Mouse (Mus musculus) lung, postnatal 25 days (tissue): ENCODE results near the gene Slc6a1.
"Not testable (repeated sequence)": the region's sequence is repeated elsewhere in the genome, so short reads cannot be mapped to it uniquely, and the experiment has no call there.

Source experiments
- DNase-seq: peaks from one replicate; pipeline ENCODE4 v3.0.0; 2022; ENCODE audit warnings: low spot score

Gene Slc6a1

DNA sequence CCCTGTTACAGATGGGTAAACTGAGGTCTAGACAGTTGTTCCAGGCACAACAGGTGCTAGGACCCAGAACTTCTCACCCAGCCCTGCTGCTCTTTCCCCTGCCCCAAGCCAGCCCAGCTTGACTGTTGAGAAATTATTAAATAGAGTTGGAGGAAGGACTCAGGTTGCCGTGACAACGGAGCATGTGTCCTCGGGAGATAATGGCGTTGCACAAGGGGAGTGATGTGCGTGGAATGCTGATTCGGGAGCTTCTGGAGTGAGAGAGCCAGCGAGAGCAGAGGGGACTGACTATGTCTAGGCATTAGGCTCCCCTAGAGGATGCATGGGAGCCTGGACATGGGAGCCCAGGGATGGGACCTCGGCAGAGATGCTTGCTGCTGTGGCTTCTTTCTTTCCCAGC lies 7.7 kb downstream of the Slc6a1 start:
- no peak for DNase-seq

DNA sequence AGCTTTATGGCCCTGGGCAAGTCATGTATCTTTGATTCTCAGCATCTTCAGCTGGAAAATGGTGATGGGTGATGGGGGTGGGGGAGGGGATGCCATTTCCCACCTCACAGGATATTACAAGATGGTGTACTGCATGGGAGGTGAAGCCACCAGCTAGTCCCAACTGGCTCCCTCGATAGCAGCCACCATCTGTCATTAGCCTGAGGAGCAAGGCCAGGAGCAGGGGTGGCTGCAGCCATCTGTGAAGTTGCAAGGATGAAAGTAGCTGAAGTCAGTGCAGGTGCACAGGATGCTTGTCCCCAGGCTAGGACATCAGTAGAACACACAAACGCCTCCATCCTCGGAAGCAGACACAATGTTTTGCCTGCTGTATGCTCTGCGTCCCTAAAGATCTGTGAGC lies 8.5 kb downstream of the Slc6a1 start:
- DNase-seq: no peak

DNA sequence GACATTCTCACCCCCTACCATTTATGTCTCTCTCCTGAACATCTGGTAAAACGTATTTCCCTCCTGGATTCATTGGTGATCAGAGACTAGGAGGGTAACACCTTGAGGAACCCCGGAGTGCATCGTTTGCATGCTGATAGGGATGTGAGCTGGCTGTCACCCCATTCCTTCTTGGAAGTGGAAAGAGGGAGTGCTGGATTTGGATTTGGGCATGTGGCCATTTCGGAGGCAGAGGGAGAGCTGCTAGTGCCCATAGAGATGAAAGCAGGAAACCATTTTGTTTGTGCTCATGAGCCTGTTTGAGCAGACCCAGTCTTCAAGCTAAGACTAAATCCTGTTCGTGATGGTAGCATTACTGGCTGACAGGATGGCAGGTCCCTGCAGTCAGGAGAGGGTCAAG lies 9.0 kb downstream of the Slc6a1 start:
- no peak for DNase-seq

GRCm38 (mm10) chr6:114293511-114293910 lies 11.1 kb downstream of the Slc6a1 start:
- no peak for DNase-seq

- DNase-seq: no peak
These were observed 12.7 kb downstream of the Slc6a1 start for GRCm38 (mm10) chr6:114295086-114295485.

GRCm38 (mm10) chr6:114297260-114298002 lies 15.0 kb downstream of the Slc6a1 start:
- DNase-seq: no peak

- DNase-seq: no peak
These were observed 17.3 kb downstream of the Slc6a1 start for GRCm38 (mm10) chr6:114299699-114300098.

DNA sequence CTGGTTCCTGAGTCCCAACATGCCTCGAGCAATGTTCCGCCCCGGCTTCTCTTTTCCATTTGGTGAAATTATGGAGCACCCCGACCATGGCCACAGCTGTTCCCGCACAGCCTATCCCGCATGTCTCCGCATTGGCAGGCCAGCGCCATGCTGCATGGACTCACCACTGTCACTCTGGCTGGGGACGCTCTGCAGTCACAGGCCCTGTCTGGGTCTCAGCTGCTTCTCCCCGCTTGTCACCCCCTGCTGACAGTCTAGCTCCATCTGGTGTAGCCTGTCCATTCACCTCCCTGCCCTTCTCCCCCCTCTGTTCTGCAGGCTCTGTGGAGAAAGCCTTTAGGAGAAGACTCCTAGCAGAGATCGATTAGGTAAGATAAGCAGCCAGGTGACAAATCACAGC lies 18.3 kb downstream of the Slc6a1 start:
- DNase-seq: no peak

DNA sequence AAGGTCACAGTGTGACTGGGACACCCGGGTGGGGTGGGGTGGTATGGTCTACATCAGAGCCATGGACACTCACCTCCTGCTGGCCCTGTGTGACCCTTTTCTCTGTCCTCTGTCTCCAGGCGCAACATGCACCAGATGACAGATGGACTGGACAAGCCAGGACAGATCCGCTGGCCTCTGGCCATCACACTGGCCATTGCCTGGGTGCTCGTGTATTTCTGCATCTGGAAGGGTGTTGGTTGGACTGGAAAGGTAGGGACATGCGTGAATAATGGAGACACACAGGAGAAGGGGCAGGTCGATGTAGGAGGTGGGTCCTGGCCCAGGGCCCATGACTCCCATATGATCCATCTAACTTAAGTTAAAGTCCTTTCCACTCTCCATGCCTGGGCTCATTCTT lies 22.2 kb downstream of the Slc6a1 start:
- no peak for DNase-seq

- DNase-seq: no peak
These were observed 38.1 kb downstream of the Slc6a1 start for GRCm38 (mm10) chr6:114320511-114320910.

DNA sequence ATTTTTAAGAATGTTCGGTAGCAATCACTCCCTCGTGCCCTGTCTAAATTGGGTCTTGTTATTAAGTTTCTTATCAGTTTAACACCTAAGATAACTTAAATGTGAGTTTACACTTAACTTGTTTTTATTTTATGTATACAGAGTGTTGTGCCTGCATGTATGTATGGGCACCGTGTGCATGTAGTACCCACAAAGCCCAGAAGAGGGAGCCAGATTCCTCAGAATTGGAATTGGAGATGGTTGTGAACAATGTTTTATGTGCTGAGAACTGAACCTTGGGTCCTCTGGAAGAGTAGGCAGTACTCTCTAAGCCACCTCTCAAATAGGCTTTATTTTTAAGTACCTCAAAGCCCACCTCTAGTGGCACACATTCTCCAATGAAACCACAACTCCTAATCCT lies 38.7 kb downstream of the Slc6a1 start:
- DNase-seq: no peak

- DNase-seq: no peak
These were observed 40.5 kb downstream of the Slc6a1 start for GRCm38 (mm10) chr6:114322914-114323313.

DNA sequence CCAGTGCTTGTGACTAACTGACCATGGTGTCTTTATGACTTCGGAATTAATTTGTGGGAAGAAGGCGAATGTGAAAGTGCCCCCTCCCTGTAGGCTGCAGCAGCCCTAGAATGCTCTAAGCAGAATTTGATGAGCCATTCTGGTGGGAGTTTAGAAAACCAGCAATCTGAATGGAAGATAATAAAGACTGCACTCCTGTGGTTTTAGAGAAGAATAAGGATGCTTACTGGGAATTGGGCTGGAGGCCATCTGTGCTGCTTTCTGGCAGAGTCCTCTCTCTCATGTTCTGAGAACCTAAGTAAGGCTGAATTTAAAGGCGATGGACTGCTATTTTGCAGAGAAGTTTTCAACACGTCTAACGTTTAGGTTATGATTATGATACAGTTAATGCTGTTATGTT lies 42.4 kb downstream of the Slc6a1 start:
- DNase-seq: no peak

DNA sequence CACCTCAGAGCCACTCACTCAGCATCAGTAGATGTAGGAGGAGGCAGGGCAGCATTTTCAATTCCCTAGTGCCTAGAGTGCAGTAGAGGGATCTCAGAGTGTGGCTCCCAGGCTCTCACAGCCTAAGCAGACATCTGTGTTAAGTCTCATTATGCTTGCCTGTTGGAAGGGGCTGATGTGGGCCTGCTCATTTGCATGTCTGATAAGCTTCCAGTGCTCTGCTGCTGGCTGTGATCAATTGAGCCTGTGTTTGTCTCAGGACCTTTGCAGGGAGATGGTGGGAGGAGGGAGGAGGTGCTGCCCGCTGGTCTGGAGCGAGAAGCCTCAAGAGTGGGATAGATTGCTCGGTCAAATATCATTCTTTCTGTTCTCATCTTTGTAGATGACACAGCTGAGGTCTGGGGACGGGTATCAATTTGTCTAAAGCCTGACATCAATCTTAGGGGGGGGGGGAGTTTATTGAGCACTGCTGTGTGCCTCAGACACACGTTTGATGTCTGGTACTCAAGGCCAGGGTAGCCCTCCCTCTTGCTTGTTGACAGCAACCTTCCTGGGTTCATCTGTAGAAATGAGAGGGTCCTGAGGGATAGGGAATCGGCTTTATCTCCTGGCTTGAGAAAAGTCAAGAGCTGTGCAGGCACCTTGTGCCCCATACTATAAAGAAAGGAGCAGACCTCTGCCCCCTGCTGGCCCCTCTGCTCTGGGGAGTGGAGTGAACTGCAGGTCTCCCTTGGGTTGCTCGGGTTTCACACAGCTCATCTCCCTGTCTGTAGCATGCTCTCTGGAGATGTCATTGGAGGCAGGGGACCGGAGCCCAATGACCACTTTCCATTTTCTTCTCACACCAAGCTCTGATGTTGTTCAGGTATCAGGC lies 47.4 kb downstream of the Slc6a1 start:
- DNase-seq: no peak

GRCm38 (mm10) chr6:114331926-114332325 lies 49.5 kb downstream of the Slc6a1 start:
- DNase-seq: no peak

DNA sequence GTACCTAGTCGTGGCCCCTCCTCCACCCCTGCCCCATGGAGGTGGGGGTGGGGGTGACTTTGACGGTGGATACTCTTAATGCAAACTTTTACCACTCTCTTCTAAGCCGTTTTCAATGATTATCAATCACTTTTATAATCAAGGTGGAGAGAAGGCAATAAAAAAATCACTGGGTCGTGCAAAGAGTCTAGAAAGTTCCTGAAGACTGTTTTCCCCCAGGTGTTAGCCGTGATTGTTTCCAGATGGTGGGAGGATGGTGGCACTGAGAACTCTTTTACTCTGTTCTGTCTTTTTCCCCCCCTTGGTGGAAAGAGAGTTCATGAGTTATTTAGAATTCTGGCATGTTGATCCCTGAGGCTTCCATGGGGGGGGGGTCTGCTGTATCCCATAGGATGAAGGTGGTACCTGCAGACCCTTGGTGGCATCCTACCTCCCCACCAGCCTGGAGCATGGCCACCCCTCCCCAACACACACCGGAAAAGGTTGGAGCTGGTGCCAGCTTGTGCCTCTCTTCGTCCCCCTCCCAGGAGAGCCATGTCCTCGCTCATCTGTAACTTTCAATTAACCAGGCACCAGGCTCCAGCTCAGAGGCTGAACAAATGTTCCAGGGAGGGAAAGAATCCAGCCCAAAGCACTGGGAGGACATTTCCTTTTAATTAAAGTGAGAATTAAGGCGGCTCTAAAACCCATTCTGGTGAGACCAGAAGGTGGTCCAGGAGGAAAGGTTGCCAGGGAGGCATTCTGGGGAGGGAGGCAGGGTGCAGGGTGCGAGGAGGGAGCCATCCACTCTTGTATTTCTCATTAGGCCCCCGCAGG lies 53.9 kb downstream of the Slc6a1 start:
- DNase-seq: no peak

GRCm38 (mm10) chr6:114336944-114337215 lies 54.4 kb downstream of the Slc6a1 start:
- DNase-seq: no peak

DNA sequence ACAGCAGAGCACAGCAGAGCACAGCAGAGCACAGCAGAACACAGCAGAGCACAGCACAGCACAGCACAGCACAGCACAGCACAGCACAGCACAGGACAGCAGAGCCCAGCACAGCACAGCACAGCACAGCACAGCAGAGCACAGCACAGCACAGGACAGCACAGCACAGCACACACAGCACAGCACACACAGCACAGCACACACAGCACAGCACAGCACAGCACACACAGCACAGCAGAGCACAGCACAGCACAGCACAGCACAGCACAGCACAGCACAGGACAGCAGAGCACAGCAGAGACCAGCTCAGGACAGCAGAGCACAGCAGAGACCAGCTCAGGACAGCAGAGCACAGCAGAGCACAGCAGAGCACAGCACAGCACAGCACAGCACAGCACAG lies 58.9 kb downstream of the Slc6a1 start:
- DNase-seq: not testable (repeated sequence)

GRCm38 (mm10) chr6:114343740-114344139 lies 61.3 kb downstream of the Slc6a1 start:
- no peak for DNase-seq

DNA sequence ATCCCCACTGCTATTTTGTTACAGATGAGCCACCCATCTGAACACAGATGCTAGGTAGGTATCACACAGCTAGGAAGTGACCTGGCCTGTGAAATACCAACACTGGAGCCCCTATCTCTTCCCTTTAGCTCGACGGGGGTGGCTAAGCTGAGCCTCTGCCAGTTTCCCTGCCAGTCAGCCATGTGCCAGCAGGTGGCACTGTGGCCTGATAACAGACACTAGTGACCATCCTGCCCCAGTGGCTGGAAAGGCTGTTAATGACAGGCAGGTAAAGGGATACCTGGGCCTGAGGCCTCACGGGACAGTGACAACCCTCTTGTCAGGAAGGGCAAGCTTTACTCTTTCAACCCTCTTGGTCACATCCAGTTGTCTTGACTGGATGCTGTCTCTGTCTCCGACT lies 62.7 kb downstream of the Slc6a1 start:
- peak; percentile 27 for DNase-seq

DNA sequence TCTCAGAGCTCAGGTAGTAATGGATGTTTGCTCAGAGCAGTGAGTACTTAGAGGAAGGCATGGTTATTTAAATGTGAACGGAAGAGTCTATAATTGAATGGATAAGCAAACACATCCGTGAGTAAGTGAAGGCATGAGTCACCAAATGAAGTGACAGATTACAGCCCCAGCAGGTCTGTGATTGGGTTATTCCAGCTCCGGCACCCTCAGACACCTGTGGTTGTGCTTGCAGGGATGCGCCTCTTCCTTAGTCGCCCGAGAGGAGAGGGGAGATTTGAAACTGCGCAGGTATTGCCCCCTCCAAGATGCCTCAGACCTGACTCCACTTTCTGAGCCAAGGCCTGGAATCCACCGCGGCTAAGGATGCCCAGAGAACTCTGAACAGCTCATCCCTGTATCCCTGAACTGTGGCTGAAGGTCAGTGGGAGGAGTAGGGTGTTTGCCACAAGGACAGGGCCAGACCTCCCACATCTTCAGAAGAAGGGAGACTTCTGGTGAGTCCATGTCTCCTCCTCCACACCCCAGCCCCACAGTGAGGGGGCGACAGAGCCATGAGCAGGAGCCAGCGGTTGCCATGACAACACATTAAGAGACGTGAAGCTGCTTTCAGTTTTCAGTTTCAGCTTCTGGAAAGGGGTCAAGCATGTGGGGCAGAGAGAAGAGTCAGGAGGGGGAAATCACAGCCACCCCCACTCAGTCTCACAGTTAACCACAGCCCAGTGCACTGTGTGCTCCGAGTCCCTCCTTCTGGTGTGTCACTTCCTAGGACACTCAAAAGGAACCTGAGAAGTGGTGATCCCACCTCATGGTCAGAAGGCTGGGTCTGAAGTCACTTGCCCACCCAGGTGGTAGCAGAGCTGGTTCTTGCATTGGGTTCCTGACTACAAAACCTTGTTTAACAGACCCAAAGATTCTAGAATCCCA lies 65.7 kb downstream of the Slc6a1 start:
- no peak for DNase-seq

DNA sequence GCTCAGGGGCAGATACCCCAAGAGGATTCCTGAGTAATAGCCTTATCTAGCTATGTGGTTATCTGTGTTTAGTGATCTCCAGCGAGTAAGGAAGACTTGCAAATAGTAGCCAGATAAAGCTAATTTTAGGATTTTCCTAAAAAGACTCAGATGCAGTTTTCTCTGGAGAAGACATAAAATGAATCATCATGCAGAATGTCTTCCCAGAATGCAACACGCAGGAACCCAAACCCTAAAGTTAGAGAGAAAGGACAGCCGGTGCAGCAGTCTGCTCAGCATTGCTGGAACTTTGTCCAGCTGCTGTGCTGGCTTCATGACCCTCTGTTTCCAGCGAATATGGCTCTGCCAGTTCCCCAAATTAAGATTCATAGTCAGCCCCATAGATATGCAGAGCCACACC lies 72.2 kb downstream of the Slc6a1 start:
- DNase-seq: no peak
